Mouse (Mus musculus): ENCODE measurements around the gene Commd4. TPM values are rescaled to one million over a fixed set of nuclear protein-coding genes. Genes with fewer than 3 reads are reported as not detected.

Gene Commd4
- total RNA-seq, 2 experiments from 2014 or later: 34.6 to 35.8 TPM

DNA sequence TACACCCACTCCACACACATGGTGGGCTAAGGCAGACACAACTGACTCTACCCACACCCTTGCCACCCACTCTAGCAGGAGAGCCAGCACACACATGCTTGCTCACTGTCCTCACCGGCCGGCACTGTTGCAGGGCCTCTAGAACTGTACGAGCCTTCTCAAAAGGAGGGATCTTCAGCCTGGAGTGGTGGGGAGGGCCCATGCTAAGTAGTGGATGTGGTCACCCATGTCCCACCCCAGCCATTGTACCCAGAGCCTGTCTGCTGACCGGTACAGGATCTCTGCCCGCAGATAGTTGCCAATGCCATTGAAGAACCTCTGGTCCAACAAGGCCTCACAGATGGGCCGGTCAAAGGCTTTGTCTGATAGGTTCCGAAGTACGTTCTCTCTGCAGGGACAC, 13.3 kb downstream of the Commd4 start:
- intact Hi-C loops (cut with DNase I): loop anchor here (5.0 to 10.0 kb wide), 2 partner anchors 297 to 620 kb away; partner anchors contain the start of genes Clk3 and Ppcdc
- DNase-seq: no peak

DNA sequence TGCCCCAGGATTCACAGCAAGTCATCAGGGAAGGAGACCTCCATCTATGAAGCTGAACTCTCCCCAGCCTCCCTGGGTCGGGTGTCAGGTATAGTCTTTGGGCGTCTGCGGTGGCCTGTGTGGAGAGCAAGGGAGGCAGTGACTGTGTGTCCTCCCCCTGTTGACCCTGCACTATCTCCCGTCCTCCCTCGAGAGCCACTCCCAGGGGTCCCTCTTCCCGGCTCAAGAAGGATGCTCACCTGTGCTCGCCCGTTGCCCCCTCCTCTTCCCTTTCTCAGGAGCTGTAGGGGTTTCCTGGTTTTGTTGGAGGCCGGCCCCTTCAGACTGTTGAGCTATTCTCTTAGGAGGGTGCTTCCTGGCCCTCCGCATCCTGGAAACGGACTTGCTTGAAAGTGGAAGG, 14.9 kb downstream of the Commd4 start:
- DNase-seq: no peak
- intact Hi-C loops (cut with DNase I): loop anchor here (10.0 kb wide), 1 partner anchor 622 kb away; the partner anchor contains the start of gene Clk3

DNA sequence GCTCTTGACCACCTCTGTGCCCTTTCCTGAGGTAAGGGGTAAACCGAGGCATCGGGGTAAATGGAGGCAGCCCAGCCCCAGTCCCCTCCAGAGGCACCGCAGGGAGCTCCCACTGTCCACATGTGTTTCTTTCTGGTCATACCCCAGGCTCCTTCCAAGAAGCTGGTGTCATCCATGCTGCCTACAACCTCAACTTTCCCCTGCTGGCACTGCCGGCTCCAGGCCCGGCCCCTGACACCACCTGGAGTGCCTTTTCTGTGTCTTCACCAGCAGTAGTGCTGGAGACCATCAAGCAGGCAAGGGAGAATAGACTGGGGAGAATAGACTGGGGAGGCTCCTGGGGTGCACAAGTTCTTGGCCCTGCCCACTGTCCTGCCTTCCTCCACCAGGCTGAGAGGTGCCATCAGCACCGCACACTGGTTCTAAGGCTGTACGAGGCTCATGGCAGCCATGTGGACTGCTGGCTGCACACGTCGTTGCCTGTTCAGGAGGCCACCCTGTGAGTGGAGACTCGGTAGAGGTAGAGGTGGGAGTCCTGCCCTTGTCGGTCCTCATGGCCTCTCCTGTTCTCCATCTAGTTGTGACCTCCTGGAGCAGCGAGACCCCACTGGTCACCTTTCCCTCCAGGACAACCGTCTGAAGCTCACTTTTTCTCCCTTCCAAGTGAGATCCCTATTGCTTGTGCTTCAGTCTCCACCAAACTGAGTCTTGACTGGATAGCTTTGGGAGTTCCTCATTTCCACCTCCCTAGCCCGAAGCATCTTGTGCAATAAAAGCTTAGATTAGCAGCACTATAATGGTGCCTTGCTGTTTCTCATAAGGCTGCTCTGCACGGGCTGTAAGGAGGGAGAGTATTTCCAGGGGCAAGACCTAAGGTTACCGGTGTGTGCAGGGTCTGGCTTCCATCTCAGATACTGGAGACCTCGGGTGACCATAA, 16.4 kb downstream of the Commd4 start:
- intact Hi-C loops (cut with DNase I): loop anchor here (10.0 kb wide), 1 partner anchor 623 kb away; the partner anchor contains the start of gene Clk3
- no peak for DNase-seq

DNA sequence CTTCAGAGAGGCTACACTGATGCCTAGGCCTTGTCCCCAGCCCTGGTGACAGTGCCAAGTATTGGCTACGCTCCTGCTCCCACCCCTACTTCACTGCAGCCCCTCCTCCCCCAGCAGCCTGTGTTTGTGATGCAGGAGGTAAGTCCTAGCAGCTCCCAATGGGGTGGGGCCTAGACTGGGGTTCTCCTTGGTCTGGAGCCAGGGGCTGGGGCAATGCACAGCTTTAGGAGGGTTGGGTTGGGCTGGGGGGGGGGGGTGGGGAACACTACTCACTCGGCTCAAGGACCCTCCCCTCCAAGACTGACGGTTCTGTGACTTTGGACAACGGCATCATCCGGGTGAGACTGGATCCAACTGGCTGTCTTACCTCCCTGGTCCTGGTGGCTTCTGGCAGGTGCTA, 18.6 kb downstream of the Commd4 start:
- intact Hi-C loops (cut with DNase I): no loop called here
- DNase-seq: no peak

DNA sequence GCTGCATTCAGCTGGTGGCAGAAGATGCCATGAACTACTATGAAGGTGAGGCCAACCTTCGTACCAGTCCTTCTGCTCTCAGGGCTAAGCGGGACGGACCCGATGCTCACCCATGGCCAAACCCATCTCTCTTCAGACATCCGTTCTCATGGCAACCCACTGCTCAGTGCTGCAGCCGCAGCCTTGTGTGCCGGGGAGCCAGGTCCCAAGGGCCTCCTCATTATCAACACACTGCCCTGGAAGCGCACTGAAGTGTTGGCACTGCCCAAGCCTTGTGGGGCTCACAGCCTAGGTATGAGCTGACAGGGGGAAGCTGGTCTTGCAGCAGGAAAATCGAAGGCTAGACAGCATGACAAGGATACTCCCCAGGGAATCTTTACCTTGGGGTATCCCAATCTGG, 19.0 kb downstream of the Commd4 start:
- intact Hi-C loops (cut with DNase I): no loop called here
- DNase-seq: no peak

DNA sequence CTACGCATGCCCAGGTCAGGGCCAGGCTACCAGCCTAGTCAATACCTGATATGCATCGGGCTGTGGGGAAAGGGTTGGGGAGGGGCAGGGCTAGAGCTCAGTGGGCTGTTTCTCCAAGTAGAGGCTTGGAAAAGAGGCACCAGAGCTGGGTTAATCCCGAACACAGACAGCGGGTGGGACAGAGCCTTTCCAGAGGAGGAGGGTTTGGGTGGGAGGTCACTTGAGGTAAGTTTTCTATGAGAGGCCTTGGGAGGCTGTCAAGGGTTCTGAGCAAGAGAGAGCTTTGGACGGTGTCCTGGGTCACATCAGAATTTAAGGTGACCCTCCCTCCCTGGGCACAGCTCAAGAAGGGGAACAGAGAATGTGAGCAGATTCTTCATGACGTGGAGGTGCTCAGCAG, 19.6 kb downstream of the Commd4 start:
- intact Hi-C loops (cut with DNase I): no loop called here

DNA sequence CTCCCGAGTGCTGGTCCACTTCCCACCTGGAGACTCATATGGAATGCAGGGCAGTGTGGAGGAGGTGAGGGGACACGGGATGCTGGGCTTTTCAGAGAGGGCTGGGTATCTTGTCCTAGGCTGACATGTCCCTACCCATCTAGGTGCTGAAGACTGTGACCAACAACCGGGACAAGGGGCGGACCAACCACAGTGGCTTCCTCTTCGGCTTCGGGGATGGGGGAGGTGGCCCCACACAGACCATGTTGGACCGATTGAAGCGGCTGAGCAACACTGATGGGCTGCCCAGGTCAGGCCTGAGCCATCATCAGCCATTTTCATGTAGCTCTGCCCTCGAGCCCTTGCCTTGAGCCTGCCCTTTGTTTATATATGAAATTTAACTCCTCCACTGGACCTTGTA, 20.4 kb downstream of the Commd4 start:
- DNase-seq: no peak
- intact Hi-C loops (cut with DNase I): no loop called here

More for the DNA sequence above, 19.6 kb downstream of the Commd4 start:
- no peak for DNase-seq

DNA sequence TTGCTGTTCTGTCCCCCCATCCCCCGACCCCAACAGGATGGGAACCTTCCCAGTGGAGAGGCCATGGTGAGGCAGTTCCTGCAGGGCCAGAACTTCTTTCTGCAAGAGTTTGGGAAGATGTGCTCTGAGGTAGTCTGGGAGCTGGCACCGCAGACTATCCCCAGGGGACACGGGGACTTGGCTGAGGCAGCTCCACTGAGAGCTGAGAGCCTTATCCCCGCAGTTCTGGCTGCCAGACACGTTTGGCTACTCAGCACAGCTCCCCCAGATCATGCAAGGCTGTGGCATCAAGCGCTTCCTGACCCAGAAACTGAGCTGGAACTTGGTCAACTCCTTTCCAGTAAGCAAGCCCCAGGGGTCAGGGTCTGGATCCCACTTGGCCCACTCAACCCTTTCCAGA, 20.9 kb downstream of the Commd4 start:
- no peak for DNase-seq
- intact Hi-C loops (cut with DNase I): no loop called here

DNA sequence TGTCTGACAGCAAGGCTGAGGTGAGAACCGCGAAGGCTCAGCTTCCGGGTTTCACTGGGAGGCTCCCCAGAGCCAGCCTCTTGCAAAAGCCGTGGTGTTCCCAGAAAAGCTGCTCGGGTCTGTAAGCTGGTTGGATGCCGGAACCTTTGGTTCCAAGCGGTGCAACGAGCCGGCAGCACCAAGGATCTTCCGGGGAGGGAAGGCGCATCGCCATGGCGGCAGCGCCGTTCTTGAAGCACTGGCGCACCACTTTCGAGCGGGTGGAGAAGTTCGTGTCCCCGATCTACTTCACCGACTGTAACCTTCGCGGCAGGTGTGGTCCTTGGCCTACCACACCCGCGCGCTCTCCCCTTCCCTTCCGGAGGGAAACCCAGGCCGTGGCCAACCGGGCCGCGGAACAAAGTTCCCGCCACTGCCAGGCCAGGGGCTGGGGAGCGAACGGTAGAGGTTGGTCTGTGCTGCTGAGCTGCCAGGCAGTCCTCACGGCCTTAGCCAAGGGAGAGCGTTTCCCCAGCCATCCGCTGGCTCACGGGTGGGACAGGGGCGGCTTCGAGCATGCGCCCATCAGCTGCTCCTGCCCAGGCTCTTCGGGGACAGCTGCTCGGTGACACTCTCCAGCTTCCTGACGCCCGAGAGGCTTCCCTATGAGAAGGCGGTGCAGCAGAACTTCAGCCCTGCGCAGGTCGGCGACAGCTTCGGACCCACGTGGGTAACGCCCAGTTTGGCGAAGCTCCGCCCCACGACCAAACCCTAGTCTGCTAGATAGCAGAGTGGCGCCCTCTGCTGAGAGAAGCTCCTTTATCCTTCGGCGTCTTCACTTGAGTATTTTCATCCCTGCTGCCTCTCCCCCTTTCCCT, 27.3 kb downstream of the Commd4 start, which contains the start of gene Man2c1:
Gene Man2c1 (plus strand): TSS at position 114 of the 857 bp plus-strand sequence.
- peak; percentile 94 to 95 for DNase-seq
- intact Hi-C loops (cut with DNase I): loop anchor here (1.0 to 2.0 kb wide), 5 partner anchors 54 to 240 kb away; partner anchors contain the start of genes Snupn and Snx33

DNA sequence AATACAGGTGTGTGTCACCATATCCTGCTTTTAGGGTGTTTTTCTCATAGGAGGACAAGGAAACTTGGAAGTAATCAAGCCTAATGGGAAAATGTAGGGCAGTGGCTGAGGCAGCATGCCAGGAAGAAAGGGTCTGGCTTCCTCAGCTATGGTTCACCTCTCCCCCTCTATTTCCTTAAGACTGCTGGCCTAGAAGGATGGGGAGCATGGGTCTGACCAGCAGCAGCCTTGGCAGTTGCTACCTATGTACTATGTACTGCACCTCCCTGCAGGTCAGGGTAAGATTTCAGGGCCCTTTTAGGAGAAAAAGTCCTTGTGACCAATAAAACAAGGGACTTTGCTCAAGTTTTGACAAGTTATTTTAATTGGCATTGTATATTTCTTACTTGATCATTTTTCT, 28.5 kb downstream of the Commd4 start:
- intact Hi-C loops (cut with DNase I): loop anchor here (2.0 kb wide), 3 partner anchors 53 to 201 kb away; partner anchors contain the start of genes Snupn and Snx33
- no peak for DNase-seq

DNA sequence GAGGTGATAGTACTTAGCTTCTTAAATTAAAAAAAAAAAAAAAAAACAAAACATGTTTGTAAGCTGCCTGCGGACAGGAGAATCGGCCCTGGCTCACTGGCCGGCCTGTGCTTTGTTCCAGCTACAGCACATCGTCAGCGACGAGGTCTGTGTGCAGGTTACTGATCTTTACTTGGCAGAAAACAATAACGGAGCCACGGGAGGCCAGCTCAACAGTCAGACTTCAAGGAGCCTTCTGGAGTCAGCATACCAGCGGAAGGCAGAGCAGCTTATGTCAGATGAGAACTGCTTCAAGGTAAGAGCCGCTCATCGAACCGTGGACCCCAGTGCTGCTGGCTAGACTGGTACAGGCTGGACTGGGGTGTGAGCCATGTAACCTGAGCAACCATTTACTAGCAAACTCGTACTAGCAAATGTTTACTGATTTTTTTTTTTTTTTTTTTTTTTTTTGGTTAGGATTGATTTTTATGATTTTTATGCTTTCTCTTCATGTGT, 40.8 kb downstream of the Commd4 start:
- DNase-seq: no peak
- intact Hi-C loops (cut with DNase I): no loop called here

Other genes starting within 250 kb of the Commd4 start
- 10 to 100 TPM; 11.5 to 13.1 TPM for gene Snx33, start 230.0 kb downstream of the Commd4 start, total RNA-seq (2021)
- gene Imp3, start 220.9 kb downstream of the Commd4 start, total RNA-seq (2021): 10 to 100 TPM; 45.5 to 48.7 TPM
- 1 to 10 TPM; 8.8 to 9.1 TPM for gene Snupn, start 207.5 kb downstream of the Commd4 start, total RNA-seq (2021)
- 10 to 100 TPM; 21.2 to 21.8 TPM for gene Ptpn9, start 163.4 kb downstream of the Commd4 start, total RNA-seq (2021)
- gene Sin3a, start 86.3 kb downstream of the Commd4 start, total RNA-seq (2021): 10 to 100 TPM; 33.6 to 46.7 TPM
- gene Man2c1, start 27.6 kb downstream of the Commd4 start, total RNA-seq (2021): 10 to 100 TPM; 50.7 to 55.5 TPM
- gene Neil1, start 10.0 kb downstream of the Commd4 start, total RNA-seq (2021): 1 to 10 TPM; 4.0 to 5.1 TPM
- gene Trcg1, start 78.2 kb upstream of the Commd4 start, total RNA-seq (2021): not detected
- gene 1700017B05Rik, start 104.3 kb upstream of the Commd4 start, total RNA-seq (2021): 10 to 100 TPM; 21.2 to 21.5 TPM

Data from heart, postnatal 10 days (tissue).